Mouse (Mus musculus) kidney, postnatal 4 days (tissue): ENCODE data around the gene Lif.

Source experiments
- DNase-seq, 2 experiments: peaks; one replicate each; pipeline ENCODE4 v3.0.0; 2021; ENCODE audit warnings: mixed read lengths in 2 of 2

Gene Lif

DNA sequence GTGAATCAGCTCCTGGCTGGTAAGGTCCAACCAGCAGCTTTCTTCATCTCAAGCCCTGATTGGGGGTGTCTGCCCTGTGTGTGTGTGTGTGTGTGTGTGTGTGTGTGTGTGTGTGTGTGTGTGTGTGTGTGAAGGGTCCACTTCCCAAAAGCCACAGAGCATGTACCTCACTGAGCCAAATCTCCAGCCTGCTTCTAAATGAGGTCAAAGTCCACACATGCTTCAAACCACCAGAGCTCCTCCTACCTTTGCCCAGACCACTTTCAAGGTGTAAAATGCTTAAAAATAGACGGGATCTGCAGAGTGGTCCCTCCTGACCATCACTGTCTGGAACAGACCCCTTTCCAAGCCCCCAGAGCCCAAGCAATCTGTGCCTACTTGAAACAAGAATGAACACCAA is 5.9 kb downstream of the Lif start:
- DNase-seq = no peak

GRCm38 (mm10) chr11:4264066-4264465 is 6.7 kb downstream of the Lif start:
- peak; percentile 56 to 73 for DNase-seq

DNA sequence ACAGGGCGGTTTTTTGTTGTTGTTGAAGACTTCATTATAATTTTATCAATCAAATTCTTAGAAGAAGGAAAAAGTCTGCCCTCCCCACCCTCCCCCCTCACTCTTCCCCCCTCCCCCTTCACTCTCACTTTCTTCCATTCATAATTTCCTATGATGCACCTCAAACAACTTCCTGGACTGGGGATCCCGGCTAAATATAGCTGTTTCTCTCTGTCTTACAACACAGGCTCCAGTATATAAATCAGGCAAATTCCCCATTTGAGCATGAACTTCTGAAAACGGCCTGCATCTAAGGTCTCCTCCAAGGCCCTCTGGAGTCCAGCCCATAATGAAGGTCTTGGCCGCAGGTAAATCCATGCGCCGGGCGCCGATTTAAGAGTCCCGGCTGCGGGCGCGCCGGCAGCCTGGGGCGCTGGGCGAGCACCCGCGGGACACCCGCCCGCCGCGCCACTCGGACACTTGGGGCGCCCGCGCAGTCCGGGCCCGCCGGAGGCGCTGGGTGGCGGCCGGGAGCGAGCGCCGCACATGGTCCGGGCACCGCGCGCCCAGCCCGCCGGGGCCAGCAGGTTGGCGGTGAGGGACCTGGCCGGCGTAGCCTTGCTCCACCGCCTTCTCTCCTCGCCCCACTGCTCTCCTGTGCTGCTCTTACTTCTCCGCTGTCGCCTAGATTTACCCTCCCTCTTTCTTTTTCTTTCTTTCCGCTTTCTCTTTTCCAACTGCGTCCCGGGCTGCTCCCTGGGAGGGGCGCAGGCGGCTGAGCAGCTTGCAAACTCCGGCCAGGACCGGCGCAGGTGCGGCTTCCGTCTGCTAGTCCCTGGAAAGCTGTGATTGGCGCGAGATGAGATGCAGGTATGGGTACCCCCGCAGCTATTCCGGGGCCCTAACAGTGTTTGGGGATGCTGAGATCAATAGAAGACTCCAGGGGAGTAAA is 9.2 kb downstream of the Lif start:
- peak; percentile 71 to 79 for DNase-seq

GRCm38 (mm10) chr11:4267202-4267578 is 9.8 kb downstream of the Lif start:
- DNase-seq = peak in 1 of 2 experiments; percentile 50

- DNase-seq = no peak
Measured at GRCm38 (mm10) chr11:4268500-4268899, 11.1 kb downstream of the Lif start.

GRCm38 (mm10) chr11:4270744-4271459 is 13.5 kb downstream of the Lif start:
- DNase-seq = peak; percentile 41 to 57

DNA sequence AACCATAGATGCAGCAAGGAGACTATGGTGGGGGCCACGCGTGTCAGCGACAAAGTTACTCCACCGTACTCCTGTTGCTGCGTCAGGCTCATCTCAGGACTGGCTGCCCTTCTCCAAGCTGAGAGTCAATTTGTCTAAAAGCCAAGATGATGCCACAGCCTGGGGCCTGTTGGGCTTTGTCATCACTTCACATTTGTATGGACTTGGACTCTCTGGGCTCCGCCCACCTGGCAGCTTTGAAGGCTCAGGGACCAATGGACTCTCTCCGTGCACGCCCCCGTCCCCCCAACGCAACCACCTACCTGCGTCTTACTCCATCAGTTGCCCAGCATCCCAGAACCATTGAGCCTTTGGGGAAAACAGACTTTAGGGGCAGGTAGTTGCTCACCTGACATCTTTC is 14.2 kb downstream of the Lif start:
- DNase-seq = no peak

GRCm38 (mm10) chr11:4276411-4276861 is 19.1 kb downstream of the Lif start:
- peak; percentile 76 to 82 for DNase-seq

GRCm38 (mm10) chr11:4279909-4280308 is 22.6 kb downstream of the Lif start:
- no peak for DNase-seq

DNA sequence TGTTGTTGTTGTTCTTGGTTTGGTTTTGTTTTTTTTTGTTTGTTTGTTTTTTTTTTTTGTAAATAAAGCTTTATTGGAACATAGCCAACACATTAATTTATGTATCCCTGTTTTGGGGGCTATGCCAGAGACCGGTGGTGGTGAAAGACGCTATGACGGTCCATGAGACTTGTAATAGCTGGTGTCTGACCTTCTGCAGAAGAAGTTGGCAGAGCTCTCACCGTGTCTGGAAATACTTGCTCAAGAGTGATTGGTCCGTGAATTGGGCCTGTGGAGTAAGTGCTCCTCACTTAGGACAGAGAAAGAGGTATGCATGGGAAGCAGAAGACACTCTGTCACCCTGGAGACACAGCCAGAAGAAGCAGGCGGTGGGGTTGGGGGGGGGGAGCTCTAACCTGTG is 24.5 kb downstream of the Lif start:
- no peak for DNase-seq

GRCm38 (mm10) chr11:4283627-4284026 is 26.3 kb downstream of the Lif start:
- DNase-seq = peak; percentile 65 to 79

- DNase-seq = no peak
Measured at GRCm38 (mm10) chr11:4289280-4289679, 31.9 kb downstream of the Lif start.

DNA sequence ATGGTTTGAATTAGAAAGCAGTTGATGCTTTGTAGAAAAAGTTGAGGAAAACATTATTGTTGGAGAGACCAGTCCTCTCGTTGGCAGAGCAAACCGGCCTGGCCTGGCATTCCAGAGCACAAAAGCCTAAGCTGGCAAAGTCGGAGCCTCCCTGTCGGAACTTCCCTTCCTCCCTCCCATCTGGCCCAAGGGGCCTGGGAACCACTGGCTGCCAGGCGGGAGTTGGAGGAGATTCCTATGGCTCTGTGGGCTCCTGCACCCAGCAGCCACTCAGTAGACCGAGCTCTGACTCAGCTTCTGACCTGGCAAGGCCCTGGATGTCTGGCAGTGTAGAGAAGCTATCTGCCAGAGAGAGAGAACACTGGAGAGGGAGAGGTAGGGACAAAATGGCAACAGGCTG is 34.3 kb downstream of the Lif start:
- no peak for DNase-seq

- peak in 1 of 2 experiments; percentile 34 for DNase-seq
Measured at GRCm38 (mm10) chr11:4292224-4292887, 35.0 kb downstream of the Lif start.

DNA sequence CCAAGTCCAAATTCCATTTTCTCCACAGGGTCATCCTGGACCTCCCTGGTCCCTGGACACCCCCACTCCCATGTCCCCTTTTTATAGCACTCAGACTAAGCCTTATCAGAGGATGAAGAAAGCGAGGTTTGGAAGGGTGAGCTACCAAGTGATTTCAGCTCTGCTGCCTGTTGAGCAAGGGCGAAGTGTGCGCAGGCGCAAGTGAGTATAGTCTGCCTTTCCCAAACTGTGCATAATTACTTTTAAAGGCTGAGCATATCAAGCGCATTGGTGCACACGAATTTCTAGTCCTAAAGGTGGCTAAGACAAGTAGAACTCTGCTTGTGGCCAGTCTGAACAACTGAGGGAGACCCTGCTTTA is 35.5 kb downstream of the Lif start:
- DNase-seq = no peak

DNA sequence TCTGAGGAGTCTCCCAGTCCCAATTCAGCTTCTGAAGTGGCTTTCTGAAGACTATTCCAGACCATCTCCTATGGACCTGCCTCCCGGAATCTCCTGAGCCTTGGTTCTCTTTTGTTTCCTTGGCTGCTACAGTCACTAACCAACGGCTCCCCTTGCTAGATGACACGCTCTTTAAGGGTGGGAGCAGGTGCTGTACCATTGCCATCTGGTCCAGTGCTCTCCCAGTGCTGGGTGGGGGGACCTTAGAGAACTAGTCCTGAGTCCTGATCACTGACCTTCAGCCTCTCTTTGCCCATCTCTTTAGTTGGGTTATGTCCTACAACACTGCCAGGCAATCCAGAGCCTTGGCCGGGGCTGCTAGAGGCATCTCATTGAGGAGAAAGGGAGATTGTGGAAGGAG is 36.1 kb downstream of the Lif start:
- no peak for DNase-seq

DNA sequence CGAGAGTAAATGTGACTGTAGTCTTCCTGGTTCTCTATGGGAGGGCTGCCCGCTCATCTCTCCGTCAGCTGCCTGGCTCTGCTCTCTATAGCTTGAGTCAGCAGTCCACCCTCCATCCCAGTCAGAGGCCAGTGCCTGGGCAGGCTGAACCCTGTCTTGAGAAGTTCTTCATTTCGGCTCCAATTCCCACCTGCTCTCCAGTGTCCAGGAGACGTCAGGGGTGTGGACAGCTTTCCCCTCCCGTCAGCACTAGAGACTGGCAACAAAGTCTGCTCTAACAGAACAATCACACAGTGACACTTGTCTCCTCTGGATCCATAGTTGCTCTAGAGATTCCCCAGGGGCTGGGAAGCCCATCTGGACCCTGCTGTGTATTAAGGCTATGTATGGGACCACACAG is 36.7 kb downstream of the Lif start:
- no peak for DNase-seq

DNA sequence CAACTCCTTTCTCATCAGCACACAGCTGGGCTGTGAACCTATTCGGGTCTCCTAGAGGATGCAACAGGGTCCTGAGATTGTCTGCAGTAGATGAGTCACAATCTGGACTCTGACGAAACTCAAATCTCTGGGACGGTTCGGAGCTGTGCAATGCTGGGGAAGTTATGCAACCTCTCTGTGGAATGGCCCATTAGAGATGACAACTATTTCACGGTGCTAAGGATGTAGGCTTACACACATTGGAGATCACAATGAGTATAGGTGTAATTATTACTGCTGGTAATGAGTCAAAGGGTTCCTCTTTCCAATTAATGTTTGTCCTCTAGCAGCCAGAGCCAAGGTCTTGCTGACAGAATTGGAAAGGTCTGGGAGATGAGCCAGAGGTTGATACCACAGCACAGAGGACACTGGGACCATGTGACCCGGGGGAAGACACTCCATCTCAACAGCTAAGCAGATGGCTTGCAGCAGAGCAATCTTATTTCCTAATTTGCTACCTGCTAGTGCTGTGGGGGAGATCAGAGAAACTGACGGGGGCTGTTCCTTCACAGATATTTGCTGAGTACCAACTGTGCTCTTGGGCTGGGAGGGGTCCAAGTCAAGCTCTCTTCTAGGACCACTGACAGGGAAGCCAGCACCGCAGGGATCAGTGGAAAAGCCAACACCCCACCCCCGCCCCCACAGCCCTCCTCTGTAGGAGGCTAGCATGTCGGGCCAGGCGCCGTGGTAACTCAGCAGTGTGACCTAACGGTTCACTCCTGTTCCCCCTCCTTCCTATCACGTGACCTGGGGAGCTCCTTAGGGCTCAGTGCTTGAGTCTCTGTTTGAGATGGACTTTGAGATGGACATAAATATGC is 37.4 kb downstream of the Lif start:
- DNase-seq = peak; percentile 40 to 66

GRCm38 (mm10) chr11:4296610-4297275 is 39.4 kb downstream of the Lif start:
- no peak for DNase-seq

DNA sequence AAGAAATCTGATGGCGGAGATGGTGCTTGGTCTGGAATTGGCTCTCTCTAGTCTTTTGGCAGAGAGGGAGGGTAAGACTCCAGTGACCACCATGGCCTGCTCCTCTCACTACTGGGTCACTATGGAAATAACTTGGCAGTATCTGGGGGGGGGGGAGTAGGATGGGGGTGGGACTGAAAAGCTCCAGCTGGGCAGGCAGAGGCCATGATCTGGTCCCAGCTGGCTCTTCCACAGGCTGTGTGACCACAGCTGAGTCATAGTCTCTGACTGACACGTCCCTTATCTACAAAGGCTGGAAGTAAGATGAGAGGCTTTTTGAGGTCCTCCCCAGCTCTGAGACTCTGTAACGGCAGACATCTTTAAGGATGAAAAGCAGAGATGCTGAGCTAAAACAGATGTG is 40.4 kb downstream of the Lif start:
- DNase-seq = peak in 1 of 2 experiments; percentile 47

GRCm38 (mm10) chr11:4298615-4299014 is 41.3 kb downstream of the Lif start:
- peak; percentile 39 to 45 for DNase-seq

DNA sequence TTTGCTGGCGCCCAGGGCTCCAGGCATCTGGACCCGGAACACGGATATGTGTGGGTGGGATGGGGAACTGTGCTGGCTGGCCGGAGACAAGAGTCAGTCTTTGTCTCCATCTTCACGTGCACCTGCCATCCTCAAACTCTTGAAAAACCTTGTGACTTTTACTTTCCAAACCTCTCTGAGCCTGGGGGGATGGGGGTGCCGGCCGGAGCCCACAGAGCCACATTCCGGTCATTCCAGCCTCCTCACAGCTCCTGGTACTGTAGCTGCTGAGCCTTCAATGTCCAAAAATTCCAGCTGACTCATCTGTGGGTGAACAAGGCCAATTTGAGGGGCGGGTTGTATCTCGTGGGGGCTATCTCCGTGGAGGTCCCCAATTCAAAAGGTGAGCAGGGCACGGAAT is 41.8 kb downstream of the Lif start:
- DNase-seq = peak; percentile 56 to 71
